Mouse (Mus musculus) embryonic facial prominence, embryonic 14.5 days (tissue): ENCODE measurements around the gene Atrnl1. TPM values are rescaled to one million over a fixed set of nuclear protein-coding genes. Genes with fewer than 3 reads are reported as not detected.

Experiments used
- ATAC-seq: fragments of 200-750 bp; cut with Nextera tagmentation; 2 replicates; pipeline ENCODE4 v1.8.0; 2017; ENCODE audit warnings: low read depth, moderate number of reproducible peaks, moderate TSS enrichment
- DNase-seq: peaks from one replicate; pipeline ENCODE4 v3.0.0-alpha.2; 2015; ENCODE audit warnings: low spot score
- H3K27ac ChIP-seq: fragments of 300-500 bp; sonication (generic); replicated peaks from 2 replicates; pipeline ENCODE4 v1.5.1; 2014; ENCODE audit warnings: low read depth, mild to moderate bottlenecking, low read length, moderate library complexity
- H3K27me3 ChIP-seq: fragments of 300-500 bp; sonication (generic); replicated peaks from 2 replicates; pipeline ENCODE4 v1.6.1; 2014; ENCODE audit warnings: low read length; ENCODE audit not compliant: control insufficient read depth, insufficient read depth
- H3K36me3 ChIP-seq: fragments of 300-500 bp; sonication (generic); 2 replicates; pipeline ENCODE4 v1.6.1; 2014; ENCODE audit warnings: low read length, mixed read lengths; ENCODE audit not compliant: control insufficient read depth, insufficient read depth
- H3K4me1 ChIP-seq: fragments of 300-500 bp; sonication (generic); 2 replicates; pipeline ENCODE4 v1.6.1; 2014; ENCODE audit warnings: antibody characterized with exemption, low read length; ENCODE audit not compliant: control insufficient read depth, insufficient read depth
- H3K4me2 ChIP-seq: fragments of 300-500 bp; sonication (generic); 2 replicates; pipeline ENCODE4 v1.6.1; 2014; ENCODE audit warnings: low read depth, mild to moderate bottlenecking, low read length, moderate library complexity, mixed read lengths
- H3K4me3 ChIP-seq: fragments of 300-500 bp; sonication (generic); 2 replicates; pipeline ENCODE4 v1.5.1; 2014; ENCODE audit warnings: low read depth, mild to moderate bottlenecking, low read length
- H3K9ac ChIP-seq: fragments of 300-500 bp; sonication (generic); 2 replicates; pipeline ENCODE4 v1.6.1; 2014; ENCODE audit warnings: low read depth, mild to moderate bottlenecking, low read length, moderate library complexity, mixed read lengths
- H3K9me3 ChIP-seq: fragments of 300-500 bp; sonication (generic); 2 replicates; pipeline ENCODE4 v1.6.1; 2016; ENCODE audit warnings: low read length; ENCODE audit not compliant: control insufficient read depth
- WGBS: fragments of 180-500 bp; shearing (Covaris S2); extraction: QIAGEN DNeasy Blood & Tissue Kit; methylation state at CpG from one replicate; pipeline ENCODE4 v1.1.7; 2014; 5-methylcytosine and 5-hydroxymethylcytosine counted together
- polyA plus RNA-seq: library from polyadenylated mRNA; unstranded; fragments of >200 nt; fragmentation: Nextera tagmentation; extraction: Ambion mirVana; gene quantifications from 2 replicates; pipeline ENCODE4 v1.2.1, GENCODE M21; 2014

Atrnl1 gene
- polyA plus RNA-seq, 1 experiment from 2014 or later: 7.2 TPM

GRCm38 (mm10) chr19:57823446-57823845 lies 212.6 kb downstream of the Atrnl1 start:
- Histone ChIP-seq H3K4me3 (no peak overlapping the region), H3K4me2 (no peak overlapping the region), H3K36me3 (0 out of 2 replicates have a peak, but pooled peaks cover 12% of the 10 kb centered on the region), H3K9me3 (no peaks in the 10 kb centered on the region), H3K27ac (no peak overlapping the region), H3K9ac (no peak overlapping the region), H3K27me3 (no peaks in the 10 kb centered on the region), H3K4me1 (0 out of 2 replicates have a peak, but pooled peaks cover 5% of the 10 kb centered on the region)
- WGBS: 67% methylated on average over 4 of the region's 4 CpGs
- ATAC-seq: no peak
- peak; percentile 13 for DNase-seq

GRCm38 (mm10) chr19:57825271-57826207 lies 214.7 kb downstream of the Atrnl1 start:
- DNase-seq (no peak), ATAC-seq (no peak)
- Histone ChIP-seq H3K9ac (no peak overlapping the region), H3K9me3 (no peaks in the 10 kb centered on the region), H3K4me1 (0 out of 2 replicates have a peak, but pooled peaks cover 5% of the 10 kb centered on the region), H3K27me3 (no peaks in the 10 kb centered on the region), H3K4me2 (no peak overlapping the region), H3K4me3 (no peak overlapping the region), H3K27ac (no peak overlapping the region), H3K36me3 (0 out of 2 replicates have a peak, but pooled peaks cover 12% of the 10 kb centered on the region)
- WGBS: 87% methylated on average over 13 of the region's 13 CpGs

- no peaks in the 10 kb centered on the region for H3K9me3 ChIP-seq
- ATAC-seq: no peak
- no peak overlapping the region for H3K27ac ChIP-seq
- WGBS: 87% methylated on average over 7 of the region's 7 CpGs
- DNase-seq: no peak
- H3K36me3 ChIP-seq: 0 out of 2 replicates have a peak, but pooled peaks cover 6% of the 10 kb centered on the region
- no peak overlapping the region for H3K4me3 ChIP-seq
- H3K4me2 ChIP-seq: no peak overlapping the region
- H3K27me3 ChIP-seq: no peaks in the 10 kb centered on the region
- no peak overlapping the region for H3K9ac ChIP-seq
- no peaks in the 10 kb centered on the region for H3K4me1 ChIP-seq
Measured at GRCm38 (mm10) chr19:57833083-57833482, 222.2 kb downstream of the Atrnl1 start.

- Histone ChIP-seq H3K4me2 (no peak overlapping the region), H3K4me3 (no peak overlapping the region), H3K27me3 (no peaks in the 10 kb centered on the region), H3K27ac (no peak overlapping the region), H3K4me1 (no peaks in the 10 kb centered on the region), H3K9ac (no peak overlapping the region), H3K9me3 (no peaks in the 10 kb centered on the region), H3K36me3 (peaks cover 5% of the 10 kb centered on the region; the same call in 1 of the 2 replicates)
- ATAC-seq (no peak; the same call in 1 of the 2 replicates), DNase-seq (peak; percentile 50)
- WGBS: 77% methylated on average over 6 of the region's 6 CpGs
Measured at GRCm38 (mm10) chr19:57837882-57838281, 227.0 kb downstream of the Atrnl1 start.

GRCm38 (mm10) chr19:57838546-57838945 lies 227.7 kb downstream of the Atrnl1 start:
- H3K27me3 ChIP-seq: no peaks in the 10 kb centered on the region
- DNase-seq (no peak), ATAC-seq (no peak)
- peaks cover 11% of the 10 kb centered on the region; the same call in 1 of the 2 replicates for H3K36me3 ChIP-seq
- 84% methylated on average over 9 of the region's 9 CpGs for WGBS
- no peak overlapping the region for H3K4me2 ChIP-seq
- no peak overlapping the region for H3K4me3 ChIP-seq
- H3K27ac ChIP-seq: no peak overlapping the region
- H3K4me1 ChIP-seq: no peaks in the 10 kb centered on the region
- no peak overlapping the region for H3K9ac ChIP-seq
- 0 out of 2 replicates have a peak, but pooled peaks cover 4% of the 10 kb centered on the region for H3K9me3 ChIP-seq

- H3K27ac ChIP-seq: no peak overlapping the region
- DNase-seq: no peak
Measured at GRCm38 (mm10) chr19:57849915-57850314, 239.1 kb downstream of the Atrnl1 start.

GRCm38 (mm10) chr19:57868350-57868749 lies 257.5 kb downstream of the Atrnl1 start:
- ATAC-seq (no peak), DNase-seq (no peak)
- Histone ChIP-seq H3K9me3 (0 out of 2 replicates have a peak, but pooled peaks cover 4% of the 10 kb centered on the region), H3K27me3 (no peaks in the 10 kb centered on the region), H3K4me2 (no peak overlapping the region), H3K4me1 (no peaks in the 10 kb centered on the region), H3K36me3 (no peaks in the 10 kb centered on the region), H3K4me3 (no peak overlapping the region), H3K9ac (no peak overlapping the region), H3K27ac (no peak overlapping the region)
- 75% methylated on average over 4 of the region's 4 CpGs for WGBS

More at GRCm38 (mm10) chr19:57849915-57850314, 239.1 kb downstream of the Atrnl1 start:
- 73% methylated on average over 4 of the region's 7 CpGs for WGBS
- Histone ChIP-seq H3K9ac (no peak overlapping the region), H3K4me1 (peaks cover 9% of the 10 kb centered on the region; the same call in 1 of the 2 replicates), H3K9me3 (peaks cover 8% of the 10 kb centered on the region), H3K4me3 (no peak overlapping the region), H3K4me2 (no peak overlapping the region), H3K36me3 (peaks cover 7% of the 10 kb centered on the region; the same call in 1 of the 2 replicates), H3K27me3 (no peaks in the 10 kb centered on the region)
- no peak; the same call in 1 of the 2 replicates for ATAC-seq

- H3K9me3 ChIP-seq: 0 out of 2 replicates have a peak, but pooled peaks cover 4% of the 10 kb centered on the region
- no peaks in the 10 kb centered on the region for H3K4me1 ChIP-seq
- H3K4me2 ChIP-seq: peak overlapping the region; percentile 4; the same call in 1 of the 2 replicates
- ATAC-seq: no peak
- H3K36me3 ChIP-seq: no peaks in the 10 kb centered on the region
- H3K27ac ChIP-seq: no peak overlapping the region
- 52% methylated on average over 13 of the region's 13 CpGs for WGBS
- H3K4me3 ChIP-seq: no peak overlapping the region
- DNase-seq: no peak
- H3K27me3 ChIP-seq: no peaks in the 10 kb centered on the region
- H3K9ac ChIP-seq: no peak overlapping the region
Measured at GRCm38 (mm10) chr19:57870871-57871270, 260.0 kb downstream of the Atrnl1 start.
